Mouse (Mus musculus) CD8-positive naive resting alpha-beta T cell, adult 2 months (primary cell): ENCODE measurements around the gene Ahr.

Experiments used
- DNase-seq, 2 experiments: peaks; one replicate each; pipeline ENCODE4 v3.0.0; 2022; ENCODE audit warnings: low read depth in 2 of 2, low spot score in 2 of 2

The Ahr gene

DNA sequence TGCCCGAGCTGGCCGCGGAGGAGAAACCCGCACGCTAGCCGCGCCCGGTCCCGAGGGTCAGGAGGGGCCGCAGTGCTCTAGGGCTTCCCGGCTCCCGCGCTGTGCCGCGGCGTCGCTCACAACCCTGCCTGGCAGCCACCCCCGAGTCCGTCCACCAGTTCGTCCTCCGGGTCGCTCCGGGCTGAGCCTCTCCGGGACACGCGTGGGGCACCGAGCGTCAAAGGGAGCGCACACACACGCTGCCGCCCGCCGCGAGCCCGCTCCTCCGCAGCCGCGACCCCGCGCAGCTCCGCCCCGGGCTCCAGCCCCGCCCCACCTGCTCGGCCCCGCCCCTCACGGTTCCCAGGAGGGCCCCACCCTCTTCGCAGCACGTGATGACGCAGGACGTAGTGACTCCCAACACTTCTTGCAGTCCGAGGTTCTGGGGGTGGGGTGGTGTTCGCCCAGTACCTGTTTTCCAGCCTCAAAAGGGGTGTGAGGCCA lies at the start of gene Ahr:
TSS of gene Ahr (minus strand) at position 285 of the 483 bp plus-strand sequence.
- peak; percentile 47 to 67 for DNase-seq

DNA sequence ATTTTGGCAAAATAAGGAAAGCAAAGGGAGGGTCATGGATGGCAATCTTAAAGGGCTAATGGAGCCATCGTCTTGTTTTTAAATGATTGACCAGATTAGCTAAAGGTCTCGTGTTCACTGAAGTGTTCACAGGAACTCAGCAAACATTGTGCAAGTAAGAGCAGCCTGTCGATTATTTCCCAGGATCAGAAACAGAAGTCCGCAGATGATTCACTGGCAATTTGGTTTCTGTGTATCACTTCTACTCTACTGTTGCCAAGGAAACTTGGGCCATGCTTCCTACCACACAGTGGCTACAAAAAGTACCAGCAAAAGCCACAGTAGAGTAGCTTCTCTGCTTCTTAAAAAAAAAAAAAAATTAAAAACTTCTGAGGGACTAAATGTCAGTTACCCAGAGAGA lies 44.0 kb upstream of the Ahr start:
- DNase-seq = no peak

DNA sequence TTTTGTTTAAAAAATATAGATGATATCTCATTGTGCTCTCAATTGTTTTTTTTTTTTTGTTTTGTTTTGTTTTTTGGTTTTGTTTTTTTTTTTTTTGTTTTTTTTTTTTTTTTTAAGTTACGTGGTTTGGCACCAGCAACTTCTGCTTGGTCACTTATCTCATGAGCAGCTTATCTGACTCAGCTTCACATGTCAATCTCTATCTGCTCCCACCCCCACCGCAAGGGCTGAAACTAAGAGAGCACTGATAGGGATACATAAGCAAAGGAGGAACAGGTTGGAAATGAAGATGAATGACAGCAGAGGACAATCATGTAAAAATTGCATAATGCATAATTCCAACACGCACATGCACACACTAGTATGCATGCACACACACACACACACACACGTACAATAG lies 41.3 kb upstream of the Ahr start:
- DNase-seq = no peak

- DNase-seq = no peak
These were observed 38.9 kb upstream of the Ahr start for GRCm38 (mm10) chr12:35573713-35574112.

DNA sequence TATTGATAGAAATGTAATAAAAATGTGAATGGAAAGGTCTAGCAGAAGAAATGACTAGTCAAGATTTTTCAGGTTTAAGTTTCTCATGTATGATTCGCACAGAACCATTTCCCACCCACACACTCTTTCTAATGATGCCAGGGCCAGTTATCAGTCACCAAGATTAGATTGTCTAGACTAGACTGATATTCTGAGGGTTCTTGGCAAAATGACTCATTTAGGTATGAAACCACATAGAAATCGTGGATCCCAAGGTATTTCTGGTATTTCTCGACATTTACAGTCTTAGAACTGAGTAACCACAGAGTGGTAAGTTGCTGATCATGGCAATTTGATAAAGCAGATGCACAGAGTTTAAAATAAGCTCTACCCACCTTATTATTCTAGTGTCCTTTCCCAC lies 28.0 kb upstream of the Ahr start:
- no peak for DNase-seq

DNA sequence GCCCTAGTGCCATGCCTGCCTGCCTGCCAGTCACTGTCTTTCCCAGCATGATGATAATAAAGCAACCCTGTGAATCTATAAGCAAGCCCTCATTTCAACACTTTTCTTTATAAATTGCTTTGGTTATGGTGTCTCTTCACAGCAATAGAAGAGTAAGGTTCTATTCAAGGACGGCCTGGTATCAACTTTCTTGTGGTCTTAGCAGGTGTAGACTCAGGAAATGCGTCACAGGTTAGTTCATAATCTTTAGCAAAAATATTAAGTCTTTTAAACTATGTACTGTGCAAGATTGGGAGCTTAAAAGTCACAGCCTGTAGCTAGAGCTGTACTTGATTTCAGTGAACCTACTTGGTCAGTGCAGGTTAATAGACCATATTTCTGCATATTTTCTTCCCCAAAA lies 24.0 kb upstream of the Ahr start:
- DNase-seq = no peak

GRCm38 (mm10) chr12:35555925-35556324 lies 21.1 kb upstream of the Ahr start:
- DNase-seq = no peak

DNA sequence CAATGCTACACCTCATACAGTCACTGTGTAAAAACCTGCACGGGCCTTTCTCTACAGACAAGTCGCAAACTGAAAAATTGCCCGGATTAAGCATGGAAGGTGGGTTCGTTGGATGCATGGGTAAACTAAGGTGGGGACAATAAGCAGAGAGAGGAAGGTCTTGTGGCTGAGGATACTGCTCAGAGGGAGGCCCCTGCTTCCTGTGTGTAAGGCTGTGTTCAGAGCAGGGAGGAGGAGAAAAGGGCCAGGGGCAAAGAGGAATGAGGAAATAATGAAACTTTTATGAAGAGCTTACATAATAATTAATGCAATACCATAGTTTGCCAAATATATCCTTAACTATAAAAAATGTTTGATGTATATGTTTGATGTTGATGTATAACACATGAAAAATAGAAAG lies 19.5 kb upstream of the Ahr start:
- no peak for DNase-seq

DNA sequence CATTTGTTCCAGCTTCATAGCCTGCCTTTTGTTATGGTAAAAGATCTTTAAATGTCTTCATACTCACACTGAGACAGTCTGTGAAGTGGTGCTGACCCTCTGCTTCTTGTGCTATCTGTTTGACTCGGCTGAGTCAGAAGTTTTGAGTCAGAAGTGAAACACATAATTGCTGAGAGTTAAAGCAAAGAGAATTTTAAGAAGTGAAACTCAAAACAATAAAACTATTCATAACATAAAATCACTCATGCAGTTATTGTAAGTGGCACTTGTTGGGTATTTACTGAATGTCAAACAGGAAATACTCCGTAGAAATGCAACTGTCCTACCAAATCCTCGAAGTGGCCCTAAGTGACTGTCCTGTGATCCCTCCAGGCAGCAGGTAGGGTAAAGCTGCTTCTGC lies 18.3 kb upstream of the Ahr start:
- no peak for DNase-seq

DNA sequence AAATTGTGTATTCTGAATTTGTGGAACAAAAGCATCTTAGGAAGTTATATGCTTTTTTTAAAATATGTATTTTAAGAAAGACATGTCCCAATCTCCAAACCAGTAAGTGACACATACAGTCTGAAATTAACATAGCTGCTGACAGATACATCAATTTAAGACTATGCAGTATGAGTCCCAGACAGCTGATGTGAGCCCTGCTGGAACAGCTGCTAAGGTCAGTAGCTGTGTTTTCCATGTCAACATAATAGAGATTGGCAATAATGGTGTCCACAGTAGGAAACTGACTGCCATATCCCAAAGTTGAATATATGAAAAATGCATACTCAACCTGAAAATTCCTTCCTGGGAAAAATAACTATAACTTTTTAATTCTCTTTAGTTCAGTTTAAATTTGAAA lies 15.5 kb upstream of the Ahr start:
- DNase-seq = no peak

DNA sequence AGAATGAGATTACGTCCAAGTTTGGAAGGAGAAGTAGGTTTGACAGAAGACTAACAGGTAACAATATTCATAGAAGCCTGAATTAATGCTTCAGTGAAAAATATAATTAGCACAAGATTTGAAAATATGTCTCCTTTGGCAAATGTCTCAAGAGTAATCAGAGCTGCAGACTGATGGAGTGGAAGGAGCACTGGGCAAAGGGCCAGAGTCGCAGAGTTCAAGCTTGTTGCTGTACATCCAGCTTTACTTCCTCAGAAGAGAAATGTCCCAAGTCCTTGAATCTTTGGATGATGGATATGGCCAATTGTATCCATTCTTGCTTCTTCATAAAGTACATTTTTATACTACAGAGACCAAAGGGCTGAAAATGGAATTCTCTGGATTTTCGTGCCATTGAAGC lies 8.0 kb upstream of the Ahr start:
- no peak for DNase-seq

GRCm38 (mm10) chr12:35538843-35539242 lies 4.0 kb upstream of the Ahr start:
- no peak for DNase-seq

DNA sequence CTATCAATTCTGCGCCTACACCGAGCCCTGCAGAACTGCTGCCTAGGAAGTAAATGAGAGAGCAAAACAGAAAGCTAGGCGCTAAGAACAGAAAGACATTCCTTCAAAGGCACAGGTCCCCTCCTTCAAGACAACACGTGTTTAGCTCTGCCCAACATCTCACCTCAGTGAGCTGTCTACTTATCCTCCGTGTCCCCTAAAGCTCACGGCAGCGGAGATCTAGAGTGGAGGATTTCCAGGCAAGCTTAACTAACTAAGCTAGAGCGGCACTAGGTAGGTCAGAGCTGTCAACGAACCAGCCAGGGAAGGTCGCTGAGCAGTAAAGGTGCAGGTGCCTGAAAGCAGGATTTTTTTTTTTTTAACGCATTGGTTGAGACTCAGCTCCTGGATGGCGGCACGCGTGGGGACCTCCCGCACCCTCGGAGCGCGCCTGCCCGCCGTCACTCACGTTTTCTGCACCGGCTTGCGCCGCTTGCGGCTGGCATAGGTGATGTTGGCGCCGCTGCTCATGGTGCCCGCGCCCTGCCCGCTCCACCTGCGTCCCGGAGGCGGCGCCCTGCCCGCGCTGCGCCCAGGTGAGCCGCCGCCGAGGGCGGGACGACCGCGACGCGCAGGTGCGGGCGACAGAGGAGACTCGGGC lies 604 bp downstream of the Ahr start:
- peak; percentile 9 to 12 for DNase-seq

DNA sequence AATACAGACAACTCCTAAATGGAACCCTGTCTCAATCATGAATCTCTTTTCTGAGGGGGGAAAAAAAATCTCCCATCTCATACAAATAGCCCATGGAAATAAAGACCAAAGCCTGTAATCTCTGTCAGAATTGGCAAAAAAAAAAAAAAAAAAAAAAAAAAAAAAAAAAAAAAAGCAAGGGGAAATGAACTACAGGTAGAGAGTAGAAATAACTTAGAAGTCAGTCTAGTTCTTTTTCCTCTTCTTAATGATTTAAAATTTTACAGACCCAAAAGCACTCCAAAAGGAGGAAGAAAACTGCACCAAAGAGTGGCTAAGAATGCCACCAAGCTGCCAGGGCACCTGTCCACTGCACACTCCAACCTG lies 1.1 kb downstream of the Ahr start:
- no peak for DNase-seq

DNA sequence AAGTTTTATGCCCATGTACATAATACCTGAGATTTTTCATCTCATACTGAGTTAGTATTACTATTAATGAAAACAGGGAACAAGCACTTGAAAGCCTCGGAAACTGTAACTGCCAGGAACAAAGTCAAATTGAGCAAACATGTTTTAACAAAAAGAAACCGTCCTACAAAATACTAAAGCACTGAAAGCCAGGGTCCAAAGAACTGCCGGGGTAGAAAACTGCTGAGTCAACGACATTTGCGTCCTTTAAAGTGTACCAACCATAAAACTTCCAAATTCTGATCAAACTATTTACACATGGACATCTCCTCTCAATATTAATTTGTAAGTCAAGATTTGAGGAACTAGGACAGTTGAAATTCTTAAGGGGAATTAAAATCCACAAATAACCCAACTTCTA lies 1.7 kb downstream of the Ahr start:
- no peak for DNase-seq

- peak; percentile 57 to 68 for DNase-seq
These were observed 2.7 kb downstream of the Ahr start for GRCm38 (mm10) chr12:35532151-35532550.

GRCm38 (mm10) chr12:35530587-35530986 lies 4.3 kb downstream of the Ahr start:
- DNase-seq = no peak

GRCm38 (mm10) chr12:35527429-35527828 lies 7.4 kb downstream of the Ahr start:
- DNase-seq = no peak

DNA sequence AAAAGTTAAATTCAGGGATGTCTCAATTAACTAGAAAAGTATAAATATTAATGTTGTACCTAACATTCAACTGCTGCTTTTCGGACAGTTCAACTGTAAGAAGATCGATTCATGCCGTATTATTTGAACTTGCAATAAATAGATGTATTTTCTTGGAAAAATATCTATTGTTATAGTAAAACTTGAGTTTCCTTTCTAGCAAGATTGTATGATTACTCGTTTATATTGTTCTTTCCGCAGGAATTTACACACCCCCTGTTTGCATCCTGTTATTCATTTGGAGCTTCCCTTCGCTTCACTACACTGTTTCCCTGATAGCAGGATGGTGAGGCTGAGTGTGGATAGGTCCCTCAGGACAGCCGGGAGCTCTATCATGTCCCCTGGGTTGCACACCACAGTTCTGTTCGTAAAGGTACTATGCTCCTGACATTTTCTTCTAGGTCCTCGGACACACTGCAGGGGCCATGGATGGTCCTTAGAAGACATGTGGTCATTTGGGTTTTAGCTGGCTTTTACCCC lies 12.2 kb downstream of the Ahr start:
- no peak for DNase-seq

GRCm38 (mm10) chr12:35515621-35516020 lies 19.2 kb downstream of the Ahr start:
- DNase-seq = no peak

DNA sequence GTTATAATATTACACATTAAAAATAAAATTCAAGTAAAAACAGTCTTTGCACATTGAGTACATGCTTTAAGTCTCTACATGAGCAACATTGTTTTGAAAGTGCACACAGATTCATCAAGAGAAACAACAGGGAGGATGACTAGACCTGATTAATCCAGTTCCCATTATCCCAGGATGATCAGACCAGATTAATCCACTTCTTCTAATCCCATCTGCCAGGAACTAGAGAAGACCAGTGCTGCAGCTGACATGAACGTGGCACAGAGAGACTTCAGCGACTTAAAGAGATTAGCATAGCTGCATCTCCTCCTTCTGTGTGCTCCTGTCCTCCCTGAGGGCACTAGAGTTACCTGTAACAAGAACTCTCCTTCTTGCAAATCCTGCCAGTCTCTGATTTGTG lies 20.2 kb downstream of the Ahr start:
- no peak for DNase-seq

DNA sequence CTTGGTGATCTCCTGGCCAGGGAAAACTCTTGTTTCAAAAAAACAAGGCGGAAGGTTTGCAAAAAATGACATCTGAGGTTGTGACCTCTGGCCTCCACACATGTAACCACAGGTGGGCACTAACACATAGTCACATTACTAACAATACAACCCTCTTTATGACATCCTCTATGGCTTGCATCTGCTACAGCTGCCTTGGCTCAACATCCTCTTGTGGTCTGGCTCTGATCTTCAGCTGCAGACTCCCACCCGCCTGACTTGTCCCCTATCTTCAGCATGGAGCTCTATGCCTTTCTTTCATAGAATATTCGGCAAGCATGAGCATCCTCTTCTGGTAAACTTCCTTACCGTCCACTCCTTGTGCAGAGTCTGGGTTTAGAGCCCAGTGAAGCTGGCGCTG lies 24.1 kb downstream of the Ahr start:
- DNase-seq = no peak

GRCm38 (mm10) chr12:35506383-35506782 lies 28.5 kb downstream of the Ahr start:
- DNase-seq = no peak
